Mouse (Mus musculus): Measurements from ENCODE around the gene Fam160b1. TPM values are rescaled to one million over a fixed set of nuclear protein-coding genes. Genes with fewer than 3 reads are reported as not detected.

The Fam160b1 gene
- total RNA-seq, 2 experiments from 2014 or later: 23.2 to 24.6 TPM

Other genes starting within 250 kb of the Fam160b1 start
- 100 to 1,000 TPM; 126 to 136 TPM for gene Ablim1, start 45.8 kb upstream of the Fam160b1 start, total RNA-seq (2021)
- 10 to 100 TPM; 16.6 to 20.0 TPM for gene Trub1, start 92.2 kb downstream of the Fam160b1 start, total RNA-seq (2021)